Mouse (Mus musculus): ENCODE data around the gene Galk1.

Gene Galk1

DNA sequence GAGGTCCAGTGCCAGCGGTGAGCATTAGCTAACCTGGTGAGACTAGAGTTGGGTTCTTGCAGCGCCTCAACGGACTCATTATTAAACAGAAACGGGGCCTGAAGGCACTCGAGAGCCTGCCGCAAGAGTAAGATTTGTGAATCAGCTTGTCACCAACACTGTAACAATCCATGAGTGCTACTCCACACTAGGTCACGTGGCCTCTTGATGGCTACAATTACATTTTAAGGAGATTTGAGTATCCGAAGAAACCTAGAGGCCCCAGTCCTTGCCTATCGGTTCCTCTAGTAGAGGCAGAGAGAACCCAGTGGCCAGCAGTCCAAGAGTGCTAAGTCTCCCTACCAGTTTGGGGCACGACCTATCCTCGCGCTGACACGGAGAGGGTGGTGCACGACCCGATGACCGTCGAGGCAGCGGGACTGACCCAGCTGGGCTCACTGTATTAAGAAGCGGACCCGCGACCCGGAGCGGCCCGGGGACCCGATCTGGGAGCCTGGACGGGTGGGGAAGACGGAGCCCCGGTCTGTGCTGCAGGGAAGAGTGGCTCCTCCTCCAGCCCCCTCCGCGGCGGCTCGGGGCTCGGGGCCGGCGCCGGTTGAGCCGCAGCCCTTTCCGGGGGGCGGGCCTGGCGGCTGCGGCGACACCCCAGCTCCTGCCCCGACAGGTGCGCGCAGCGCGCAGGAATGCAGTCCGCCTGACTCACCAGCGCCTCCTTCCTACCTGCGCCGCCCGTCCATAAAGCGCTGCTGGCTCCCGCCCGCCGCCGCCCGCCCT lies 38.0 kb downstream of the Galk1 start, which contains the start of gene Itgb4:
TSS of gene Itgb4 (plus strand) at position 401 of the 774 bp plus-strand sequence.
- DNase-seq, result peak; percentile 35 to 44

DNA sequence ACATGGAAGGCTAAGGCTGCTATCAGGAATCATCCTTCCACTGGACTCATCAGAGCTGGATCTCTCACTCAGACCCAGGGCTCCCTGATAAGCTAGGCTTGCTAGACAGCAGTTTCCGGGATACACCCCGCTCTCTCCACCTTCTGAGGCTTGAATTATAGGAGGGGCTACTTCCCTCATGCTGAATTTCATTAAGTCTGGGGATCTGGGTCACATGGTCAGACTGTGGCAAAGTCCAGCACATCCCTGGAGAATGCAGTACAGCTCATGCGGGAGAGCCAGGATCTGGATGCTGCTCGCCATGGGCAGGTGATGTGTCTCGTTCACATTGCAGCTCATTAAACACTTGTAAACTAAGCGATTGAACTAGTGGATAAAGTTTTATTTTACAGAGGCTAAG lies 41.5 kb downstream of the Galk1 start:
- no peak for DNase-seq

DNA sequence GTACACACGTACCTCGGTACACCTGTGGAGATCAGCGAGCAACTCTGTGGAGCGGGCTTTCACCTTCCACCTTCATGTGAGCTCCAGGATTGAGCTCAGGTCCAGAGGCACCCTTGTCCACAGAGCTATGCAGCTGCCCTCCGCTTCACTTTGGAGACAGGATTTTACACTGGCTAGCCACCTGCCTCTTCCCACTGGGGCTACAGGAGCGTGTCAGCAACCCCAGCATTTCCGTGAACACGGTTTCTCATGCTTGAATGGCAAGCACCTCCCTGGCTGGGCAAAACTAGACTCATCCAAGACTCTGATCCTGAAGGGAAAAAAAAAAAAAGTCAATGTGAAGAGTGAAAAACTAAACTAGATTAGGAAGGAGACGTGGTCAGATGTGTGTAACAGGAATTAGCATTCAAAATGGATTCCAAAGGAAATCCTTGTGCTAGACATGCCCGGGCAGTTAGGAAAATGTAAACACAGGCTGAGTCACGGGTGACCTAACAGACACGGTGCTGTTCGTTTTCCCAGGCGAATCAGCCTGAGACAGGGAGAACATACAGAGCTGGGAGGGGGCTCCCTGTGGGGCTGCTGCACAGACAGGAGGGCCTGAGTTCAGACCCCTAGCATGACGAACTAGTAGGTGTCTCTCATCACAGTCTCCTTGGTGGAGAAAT lies 42.4 kb downstream of the Galk1 start:
- no peak for DNase-seq

DNA sequence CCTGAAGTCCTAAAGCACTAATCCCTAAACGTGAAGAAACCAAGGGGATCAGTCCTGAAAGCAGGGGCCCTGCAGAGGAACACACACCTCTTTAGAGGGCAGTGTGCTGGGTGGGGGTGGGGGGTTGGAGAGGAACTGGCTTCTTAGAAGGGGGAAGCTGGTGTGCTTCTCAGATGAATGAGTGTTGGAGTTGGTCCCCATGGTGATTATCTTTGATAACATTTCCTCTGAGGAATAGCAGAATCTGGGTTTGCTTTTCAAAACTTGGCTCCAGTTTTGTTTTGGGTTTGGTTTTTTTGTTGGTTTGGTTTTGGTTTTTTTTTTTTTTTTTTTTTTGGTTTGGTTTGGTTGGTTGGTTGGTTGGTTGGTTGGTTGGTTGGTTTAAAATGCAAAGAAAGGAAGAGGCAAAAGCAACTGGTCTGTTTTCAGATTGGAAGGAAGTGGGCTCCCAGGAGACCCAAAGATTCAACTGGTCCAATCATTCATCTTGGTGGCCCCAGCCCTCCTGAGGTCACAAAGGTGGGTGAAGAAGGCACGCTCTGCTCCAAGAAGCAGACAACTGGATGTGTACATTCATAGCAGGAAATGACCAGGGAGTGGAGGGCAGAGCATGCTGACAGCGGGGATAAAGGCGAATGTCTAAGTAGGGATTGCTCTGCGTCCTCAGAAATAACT lies 43.7 kb downstream of the Galk1 start:
- no peak for DNase-seq

DNA sequence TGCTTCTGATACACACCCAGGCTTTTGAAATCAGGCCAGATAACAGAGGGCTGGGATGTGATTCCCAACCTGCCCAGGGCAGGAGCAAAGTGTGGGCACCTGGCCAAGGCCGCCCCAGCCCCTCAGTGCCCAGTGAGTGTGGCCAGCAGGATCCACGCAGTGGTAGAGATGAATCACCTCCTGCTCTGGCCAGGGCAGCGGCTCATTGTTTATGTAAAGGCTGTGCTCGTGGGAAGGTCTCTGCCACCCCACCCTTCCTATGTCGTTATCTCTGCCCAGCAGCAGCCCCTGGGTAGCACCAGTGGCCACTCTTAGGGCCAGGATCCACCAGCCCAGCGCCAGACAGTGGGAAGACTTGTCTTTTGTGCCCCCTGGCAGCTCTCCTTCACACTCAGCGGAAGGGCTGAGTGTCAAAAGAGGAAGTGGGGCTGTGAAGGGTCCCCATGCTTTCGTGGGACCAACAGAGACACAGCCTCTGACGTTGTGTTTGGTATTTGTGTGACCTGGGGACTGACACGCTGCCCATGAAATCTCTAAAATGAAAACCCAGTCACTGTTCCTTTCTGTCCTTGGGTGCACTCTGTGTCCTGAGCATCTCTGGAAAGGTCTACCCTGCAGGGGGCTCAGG lies 47.4 kb downstream of the Galk1 start:
- no peak for DNase-seq

DNA sequence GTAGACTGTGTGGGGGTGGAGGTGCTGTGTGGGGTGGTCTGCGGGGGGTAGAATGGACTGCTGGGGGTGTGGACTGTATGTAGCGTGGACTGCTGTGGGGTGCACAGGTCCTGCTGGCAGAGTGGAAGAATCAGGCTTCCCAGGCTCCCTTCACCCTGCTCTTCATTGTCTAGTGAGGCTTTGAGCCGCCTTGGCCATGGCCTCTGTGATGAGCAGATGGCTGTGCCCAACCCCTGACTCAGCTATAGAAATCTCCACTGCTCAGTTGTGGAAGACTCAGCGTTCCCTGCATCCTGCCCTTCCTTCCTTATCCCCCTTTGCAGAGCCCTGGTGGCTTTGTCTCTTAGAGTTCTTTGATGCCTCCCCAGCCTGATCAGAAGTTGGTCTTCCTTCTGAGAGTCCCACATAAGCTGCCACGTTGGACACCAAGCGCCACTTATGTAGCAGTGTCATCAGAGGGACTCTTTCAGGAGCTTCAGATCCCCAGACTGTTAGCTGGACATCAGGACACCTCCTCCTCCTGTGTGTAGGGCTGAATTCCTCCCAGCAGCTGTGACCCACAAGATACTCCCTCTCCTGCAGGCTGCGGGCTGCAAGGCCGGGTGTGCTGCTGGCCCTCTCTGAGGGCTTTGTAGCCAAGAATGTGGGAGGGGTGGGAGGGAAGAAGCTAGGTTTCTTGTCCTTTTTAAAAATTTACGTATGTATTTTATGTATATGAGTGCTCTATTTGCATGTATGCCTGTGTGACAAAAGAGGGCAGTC lies 49.7 kb downstream of the Galk1 start:
- no peak for DNase-seq

DNA sequence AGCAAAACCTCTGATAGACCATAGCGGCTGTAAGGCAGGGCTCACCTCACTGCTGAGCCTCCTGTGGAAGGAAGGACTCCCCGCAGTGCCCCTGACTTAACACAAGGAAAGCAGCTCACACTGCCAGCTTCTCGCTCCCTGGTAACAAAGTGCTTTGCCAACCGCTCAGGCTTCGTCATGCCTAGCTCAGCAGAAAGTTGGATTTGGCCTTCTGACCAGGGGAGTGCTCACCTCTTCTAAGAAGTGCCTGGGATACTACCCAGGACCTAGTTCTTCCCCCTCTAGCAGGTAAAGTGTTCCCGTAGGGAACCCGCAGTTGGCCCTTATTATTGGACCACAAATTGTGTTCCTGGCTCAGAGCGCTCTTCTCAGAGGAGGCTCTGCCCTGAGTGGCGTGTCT lies 53.5 kb downstream of the Galk1 start:
- no peak for DNase-seq

All from cerebellum, adult 18-20 months (tissue).